Mouse (Mus musculus): Measurements from ENCODE around the gene Ptms. TPM values are rescaled to one million over a fixed set of nuclear protein-coding genes. Genes with fewer than 3 reads are reported as not detected.

Ptms gene
- polyA plus RNA-seq, 1 experiment = 2,310 TPM

DNA sequence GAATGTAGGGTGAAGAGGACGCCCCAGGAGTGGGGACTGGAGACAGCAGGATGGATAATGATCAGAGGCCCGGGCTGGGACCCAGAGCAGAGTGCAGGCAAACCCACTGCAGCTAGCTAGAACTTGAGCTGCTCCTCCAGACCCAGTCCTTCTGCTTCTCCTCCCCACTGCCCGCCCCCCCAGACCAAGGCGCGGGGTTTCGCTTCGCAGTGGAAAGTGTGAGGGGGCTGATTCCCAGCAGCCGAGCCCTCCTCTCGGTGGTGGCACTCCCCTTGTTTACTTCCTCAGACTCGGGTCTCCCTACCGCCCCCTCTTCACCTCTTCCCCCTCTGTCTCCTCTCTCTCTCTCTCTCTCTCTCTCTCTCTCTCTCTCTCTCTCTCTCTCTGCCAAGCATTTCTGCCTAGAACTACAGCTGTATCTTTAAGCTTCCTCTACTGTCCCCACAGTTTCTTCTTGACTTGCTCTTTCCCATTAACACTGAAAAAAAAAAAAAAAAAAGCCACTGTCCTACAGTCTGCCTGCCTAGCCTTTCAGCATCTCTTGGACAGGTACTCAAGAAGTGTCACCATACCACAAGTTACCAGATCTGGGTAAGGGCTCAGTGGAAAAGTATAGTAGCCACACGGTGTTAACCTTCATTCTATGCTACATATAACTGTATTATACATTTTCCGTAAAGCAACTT, 8.2 kb downstream of the Ptms start, which contains the start of gene Lag3:
TSS of gene Lag3 (minus strand) at position 173 of the 686 bp plus-strand sequence.
- WGBS = 13% methylated on average over 12 of the region's 13 CpGs
- H3K4me3 ChIP-seq (replicated peaks; ENCODE audit: extremely low read depth, low read depth, low read length) = no peak within 1 kb of the TSS
- TF ChIP-seq POLR2A (IDR thresholded peaks at IDR 0.05; ENCODE audit: borderline replicate concordance, extremely low read depth, low read depth, low read length) (no peak), CTCF (IDR thresholded peaks at IDR 0.05; ENCODE audit: insufficient read depth, low read length) (no peak)
- DNase-seq = no peak
- peaks cover 9% of the 10 kb centered on the region for H3K4me1 ChIP-seq (ENCODE audit: control insufficient read depth, insufficient read depth, low read length)

DNA sequence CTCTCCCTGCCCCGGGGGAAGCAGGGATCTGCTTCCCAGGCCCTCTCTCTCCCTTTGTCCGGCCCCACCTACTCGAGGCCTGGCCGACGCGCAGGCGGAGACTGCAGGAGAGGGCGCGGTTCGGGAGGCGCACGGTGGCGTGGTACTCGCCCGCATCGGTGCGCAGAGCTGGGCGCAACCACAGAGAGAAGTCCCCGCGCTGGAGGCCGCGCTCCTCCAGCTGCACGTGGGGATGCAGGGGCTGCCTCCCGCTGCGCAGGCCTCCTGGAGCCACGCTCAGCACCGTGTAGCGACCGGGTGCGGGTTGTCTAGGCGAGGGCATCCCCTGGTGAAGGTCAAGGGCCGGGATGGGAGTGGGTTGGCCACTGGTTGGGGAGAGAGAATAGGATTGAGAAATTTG, 9.9 kb downstream of the Ptms start:
- Histone ChIP-seq H3K4me1 (ENCODE audit: control insufficient read depth, insufficient read depth, low read length) (no peaks in the 10 kb centered on the region), H3K4me3 (replicated peaks; ENCODE audit: extremely low read depth, low read depth, low read length) (no peak overlapping the region)
- no peak for DNase-seq
- 24% methylated on average over 32 of the region's 32 CpGs for WGBS
- TF ChIP-seq POLR2A (IDR thresholded peaks at IDR 0.05; ENCODE audit: borderline replicate concordance, extremely low read depth, low read depth, low read length) (no peak), CTCF (IDR thresholded peaks at IDR 0.05; ENCODE audit: insufficient read depth, low read length) (no peak)

DNA sequence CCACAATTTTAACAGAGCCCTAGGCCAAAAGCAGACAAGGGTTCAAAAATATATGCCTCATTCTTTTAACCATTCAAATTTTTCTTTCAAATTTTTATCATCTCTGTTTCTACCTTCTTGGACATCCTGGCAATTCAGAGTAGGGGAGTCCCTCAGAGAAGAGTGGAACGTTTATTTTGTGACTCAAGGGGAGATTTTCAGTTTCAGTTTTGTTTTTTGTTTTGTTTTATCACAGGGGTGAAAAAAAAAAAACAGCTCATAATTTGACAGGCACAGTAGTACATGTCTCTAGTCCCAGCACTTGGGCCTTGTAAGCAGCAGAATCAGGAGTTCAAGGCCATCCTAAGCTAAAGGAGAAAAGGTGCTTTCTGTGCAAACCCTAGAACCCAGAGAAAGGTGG, 12.1 kb downstream of the Ptms start:
- 38% methylated on average over 1 of the region's 1 CpGs for WGBS
- H3K4me1 ChIP-seq (ENCODE audit: control insufficient read depth, insufficient read depth, low read length) = peaks cover 3% of the 10 kb centered on the region
- no peak for DNase-seq
- TF ChIP-seq CTCF (IDR thresholded peaks at IDR 0.05; ENCODE audit: insufficient read depth, low read length) = no peak
- TF ChIP-seq POLR2A (IDR thresholded peaks at IDR 0.05; ENCODE audit: borderline replicate concordance, extremely low read depth, low read depth, low read length) = no peak
- no peak overlapping the region for H3K4me3 ChIP-seq (replicated peaks; ENCODE audit: extremely low read depth, low read depth, low read length)

DNA sequence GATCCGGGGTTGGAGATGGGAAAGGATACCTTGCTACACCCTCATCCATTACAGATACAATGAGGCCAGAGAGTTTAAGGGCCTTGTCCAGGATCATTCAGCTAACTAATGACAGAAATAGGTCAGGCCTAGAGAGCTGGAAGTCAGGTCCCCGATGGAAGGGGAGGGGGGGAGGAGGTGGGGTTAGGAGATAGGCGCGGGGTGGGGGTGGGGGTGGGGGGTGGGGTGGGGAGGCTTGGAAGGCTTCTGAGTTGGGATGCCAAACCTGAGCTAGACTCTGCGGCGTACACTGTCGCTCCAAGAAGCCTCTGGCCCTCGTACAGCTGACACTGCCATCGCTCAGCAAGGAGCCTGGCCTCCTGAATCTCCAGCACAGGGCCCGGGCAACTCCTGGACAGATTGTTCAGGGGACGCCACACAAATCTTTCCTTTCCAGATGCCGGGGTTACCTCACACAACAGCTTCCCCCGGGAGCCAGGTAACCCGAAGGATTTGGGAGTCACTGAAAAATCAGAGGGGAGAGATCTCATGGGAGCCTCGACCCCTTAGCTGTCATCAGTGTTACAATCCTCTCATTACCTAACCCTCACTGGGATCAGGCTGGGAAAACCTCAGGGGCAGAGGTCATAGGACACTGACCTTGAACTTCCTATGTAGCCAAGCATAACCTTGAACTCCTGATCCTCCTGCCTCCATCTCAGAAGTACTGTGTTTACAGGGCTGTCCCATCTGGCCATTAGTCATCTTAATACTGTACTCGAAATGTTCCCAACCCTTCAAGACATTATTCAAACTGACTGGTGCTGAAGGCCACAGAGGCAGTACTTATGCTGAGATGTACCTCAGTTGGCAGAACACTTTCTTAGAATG, 14.7 kb downstream of the Ptms start:
- H3K4me3 ChIP-seq (replicated peaks; ENCODE audit: extremely low read depth, low read depth, low read length) = no peak overlapping the region
- 48% methylated on average over 15 of the region's 16 CpGs for whole genome bisulfite sequencing
- DNase-seq = no peak
- H3K4me1 ChIP-seq (ENCODE audit: control insufficient read depth, insufficient read depth, low read length) = peaks cover 3% of the 10 kb centered on the region
- no peak for TF ChIP-seq CTCF (IDR thresholded peaks at IDR 0.05; ENCODE audit: insufficient read depth, low read length)
- TF ChIP-seq POLR2A (IDR thresholded peaks at IDR 0.05; ENCODE audit: borderline replicate concordance, extremely low read depth, low read depth, low read length) = no peak

DNA sequence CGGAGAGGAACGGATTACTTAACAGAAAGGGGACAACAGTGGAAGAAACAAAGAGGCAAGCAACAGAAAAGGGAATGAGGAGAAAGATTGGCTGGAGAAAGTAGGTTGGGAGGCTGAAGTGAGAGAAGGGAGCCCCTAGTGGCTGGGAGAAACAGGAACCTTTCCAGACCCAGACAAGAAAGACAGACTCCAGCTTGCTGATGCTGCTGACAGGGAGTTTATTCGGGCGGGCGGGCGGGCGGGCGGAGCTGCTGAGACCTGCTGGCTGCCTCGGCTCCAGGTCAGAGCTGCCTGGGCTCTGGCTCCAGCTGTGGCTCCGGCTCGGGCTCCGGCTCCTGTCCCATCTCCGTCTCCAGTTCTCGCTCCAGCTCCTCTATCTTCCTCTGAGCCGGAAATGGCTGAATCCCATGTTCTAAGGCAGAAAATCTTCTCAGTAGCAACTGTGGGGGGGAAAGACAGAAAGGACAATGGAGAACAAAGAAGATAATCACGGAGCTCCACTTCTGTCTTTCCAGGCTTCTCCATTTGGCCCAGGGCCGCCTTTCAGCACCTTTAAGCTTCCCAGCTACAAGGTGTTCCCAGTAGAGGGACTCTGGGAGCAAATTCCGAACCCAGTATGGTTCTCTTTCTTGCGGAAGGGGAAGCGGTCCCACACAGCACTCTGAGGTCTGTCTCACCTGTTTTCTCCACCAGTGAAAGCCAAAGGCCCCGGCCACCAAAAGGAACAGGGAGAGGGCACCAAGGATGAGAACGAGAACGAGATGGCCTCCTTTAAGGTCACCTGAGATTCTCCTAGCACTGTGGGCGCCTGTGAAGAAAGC, 15.5 kb downstream of the Ptms start:
- DNase-seq = peak; percentile 56
- WGBS = 15% methylated on average over 24 of the region's 24 CpGs
- H3K4me3 ChIP-seq (replicated peaks; ENCODE audit: extremely low read depth, low read depth, low read length) = peak overlapping the region; percentile 71
- TF ChIP-seq CTCF (IDR thresholded peaks at IDR 0.05; ENCODE audit: insufficient read depth, low read length) = peak; percentile 63
- TF ChIP-seq POLR2A (IDR thresholded peaks at IDR 0.05; ENCODE audit: borderline replicate concordance, extremely low read depth, low read depth, low read length) = peak; percentile 48; the same call in 1 of the 2 replicates
- H3K4me1 ChIP-seq (ENCODE audit: control insufficient read depth, insufficient read depth, low read length) = peaks cover 3% of the 10 kb centered on the region

DNA sequence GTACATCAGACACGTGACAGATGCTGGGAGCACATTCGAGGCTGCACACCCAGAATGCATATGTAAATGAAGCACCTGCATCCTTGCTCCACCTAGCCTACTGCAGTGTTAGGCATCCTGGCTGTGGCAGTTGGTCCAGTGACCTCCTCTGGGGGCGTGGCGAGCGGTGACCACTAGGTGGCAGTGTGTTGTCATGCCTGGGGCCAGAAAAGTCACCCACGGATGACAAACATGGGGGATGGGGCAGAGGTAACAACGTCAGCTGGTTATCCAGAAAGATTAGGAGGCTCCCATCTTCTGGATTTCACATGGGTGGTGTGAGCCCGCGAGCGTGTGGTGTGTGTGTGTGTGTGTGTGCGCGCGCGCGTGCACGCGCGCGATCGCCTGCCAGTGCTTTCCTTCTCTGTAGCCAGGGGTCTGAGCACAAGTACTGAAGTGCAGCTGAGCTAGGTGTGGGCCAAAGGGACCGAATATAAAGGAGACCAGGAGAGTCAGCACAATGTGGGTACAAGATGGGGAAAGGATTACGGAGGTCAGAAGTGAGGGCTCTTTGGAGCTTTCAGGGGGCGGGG, 16.2 kb downstream of the Ptms start:
- WGBS = under 1% methylated on average over 23 of the region's 23 CpGs
- DNase-seq = peak; percentile 97

DNA sequence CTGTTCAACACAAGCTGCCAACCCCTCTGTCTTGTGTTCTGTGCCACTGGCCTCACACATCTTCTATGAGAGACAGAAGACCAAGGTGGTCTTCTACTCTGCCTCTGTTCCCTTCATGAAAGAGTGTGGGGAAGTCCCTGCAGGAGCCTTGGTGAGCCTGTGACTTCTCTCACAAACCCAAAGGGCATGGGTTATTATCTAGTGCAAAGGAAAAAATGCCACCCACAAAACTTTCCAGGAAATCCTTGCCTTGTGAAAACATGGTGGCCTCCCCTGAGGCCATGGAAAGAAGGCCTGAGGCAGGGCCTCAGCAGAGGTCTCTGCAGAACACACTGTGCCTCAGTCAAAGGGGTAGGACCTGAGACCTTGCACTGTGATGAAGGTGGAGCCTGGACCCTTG, 18.1 kb downstream of the Ptms start:
- Histone ChIP-seq H3K4me1 (ENCODE audit: control insufficient read depth, insufficient read depth, low read length) (peaks cover 3% of the 10 kb centered on the region), H3K4me3 (replicated peaks; ENCODE audit: extremely low read depth, low read depth, low read length) (no peak overlapping the region)

More for the DNA sequence above, 16.2 kb downstream of the Ptms start:
- peaks cover 3% of the 10 kb centered on the region for H3K4me1 ChIP-seq (ENCODE audit: control insufficient read depth, insufficient read depth, low read length)
- peak overlapping the region; percentile 71 for H3K4me3 ChIP-seq (replicated peaks; ENCODE audit: extremely low read depth, low read depth, low read length)
- TF ChIP-seq CTCF (IDR thresholded peaks at IDR 0.05; ENCODE audit: insufficient read depth, low read length) = peak; percentile 88
- peak; percentile 18; the same call in 1 of the 2 replicates for TF ChIP-seq POLR2A (IDR thresholded peaks at IDR 0.05; ENCODE audit: borderline replicate concordance, extremely low read depth, low read depth, low read length)

DNA sequence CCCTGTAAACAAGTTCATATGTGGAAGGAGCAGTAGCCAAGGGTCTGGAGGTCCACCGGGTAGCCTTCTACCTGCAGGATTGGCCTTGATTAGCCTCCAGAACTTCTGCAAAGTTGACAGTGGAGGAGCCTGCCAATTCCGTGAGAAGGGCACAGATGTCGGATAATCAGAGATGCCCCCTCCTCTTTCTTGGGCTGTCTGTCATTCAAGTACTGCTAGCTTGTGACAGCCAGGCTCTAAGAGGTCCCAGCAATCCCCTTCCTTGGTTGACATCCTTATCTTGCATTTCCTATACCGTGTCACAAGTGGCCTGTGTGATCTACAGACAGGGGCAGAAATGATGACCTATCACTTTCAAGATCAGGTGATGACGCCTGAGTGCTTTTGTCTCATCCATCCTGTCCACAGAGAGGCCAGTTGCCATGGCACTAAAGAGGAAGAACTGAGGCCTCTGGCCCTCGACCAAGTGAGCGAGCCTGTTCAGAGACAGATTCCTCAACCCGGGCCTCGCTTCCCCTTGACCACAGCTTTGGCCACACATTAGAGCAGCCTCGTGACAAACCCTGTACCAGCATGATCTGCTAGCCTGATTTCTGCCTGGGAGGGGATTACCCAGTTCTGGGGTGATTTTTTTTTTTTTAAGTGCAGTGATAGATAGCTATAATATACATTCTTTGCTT, 19.0 kb downstream of the Ptms start:
- WGBS = 41% methylated on average over 10 of the region's 10 CpGs
- TF ChIP-seq POLR2A (IDR thresholded peaks at IDR 0.05; ENCODE audit: borderline replicate concordance, extremely low read depth, low read depth, low read length) (no peak), CTCF (IDR thresholded peaks at IDR 0.05; ENCODE audit: insufficient read depth, low read length) (no peak)
- DNase-seq = no peak
- peaks cover 3% of the 10 kb centered on the region for H3K4me1 ChIP-seq (ENCODE audit: control insufficient read depth, insufficient read depth, low read length)
- no peak overlapping the region for H3K4me3 ChIP-seq (replicated peaks; ENCODE audit: extremely low read depth, low read depth, low read length)

More for the DNA sequence above, 18.1 kb downstream of the Ptms start:
- no peak for DNase-seq
- TF ChIP-seq POLR2A (IDR thresholded peaks at IDR 0.05; ENCODE audit: borderline replicate concordance, extremely low read depth, low read depth, low read length) = no peak
- no peak for TF ChIP-seq CTCF (IDR thresholded peaks at IDR 0.05; ENCODE audit: insufficient read depth, low read length)
